Mouse (Mus musculus): ENCODE data around the gene Stard7.

The Stard7 gene

DNA sequence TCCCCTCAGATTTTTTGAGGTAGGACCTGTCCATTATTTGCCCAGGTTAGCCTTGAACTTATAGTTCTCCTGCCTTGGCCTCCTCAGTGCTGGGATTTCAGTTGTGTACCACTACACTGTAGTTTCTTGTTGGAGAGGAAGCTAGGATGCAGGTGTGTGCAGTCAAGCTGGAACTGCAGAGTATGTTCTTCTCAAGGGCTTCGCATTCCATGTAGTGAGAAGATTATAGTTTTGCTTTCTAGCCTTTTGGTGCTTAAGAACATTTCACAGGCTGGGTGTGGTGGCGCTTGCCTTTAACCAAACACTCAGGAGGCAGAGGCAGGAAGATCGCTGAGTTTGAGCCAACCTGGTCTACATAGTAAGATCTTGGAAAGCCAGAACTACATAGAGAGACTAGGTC lies 2.8 kb downstream of the Stard7 start:
- in situ Hi-C loops (cut with MboI, MseI) = no loop called here

GRCm38 (mm10) chr2:127274590-127274989 lies 4.6 kb downstream of the Stard7 start:
- in situ Hi-C loops (cut with MboI, MseI) = no loop called here

- in situ Hi-C loops (cut with MboI, MseI) = loop anchor here (25.0 kb wide), 1 partner anchor 162 kb away; the partner anchor contains the start of genes Fahd2a and Gpat2
Observed at GRCm38 (mm10) chr2:127275551-127276320, 5.7 kb downstream of the Stard7 start.

DNA sequence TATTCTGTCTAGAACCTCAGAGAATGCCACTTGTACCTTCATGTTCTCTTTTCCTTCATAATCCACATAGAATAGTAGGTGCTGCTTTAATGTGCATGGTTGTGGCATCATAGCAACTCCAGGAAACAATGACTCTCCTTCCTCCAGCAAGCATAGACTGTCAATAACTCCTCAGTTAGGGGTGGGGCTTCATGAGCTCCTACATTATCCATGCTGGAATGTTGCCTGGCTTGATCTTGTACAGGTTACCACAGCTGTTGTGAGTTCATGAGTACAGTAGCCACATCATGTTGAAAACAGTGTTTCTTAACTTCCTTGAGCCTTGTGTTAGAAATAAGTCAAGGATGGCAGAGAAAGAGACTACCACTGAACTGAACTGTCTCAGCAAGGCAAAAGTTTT lies 8.1 kb downstream of the Stard7 start:
- in situ Hi-C loops (cut with MboI, MseI) = loop anchor here (25.0 kb wide), 1 partner anchor 159 kb away; the partner anchor contains the start of genes Fahd2a and Gpat2

DNA sequence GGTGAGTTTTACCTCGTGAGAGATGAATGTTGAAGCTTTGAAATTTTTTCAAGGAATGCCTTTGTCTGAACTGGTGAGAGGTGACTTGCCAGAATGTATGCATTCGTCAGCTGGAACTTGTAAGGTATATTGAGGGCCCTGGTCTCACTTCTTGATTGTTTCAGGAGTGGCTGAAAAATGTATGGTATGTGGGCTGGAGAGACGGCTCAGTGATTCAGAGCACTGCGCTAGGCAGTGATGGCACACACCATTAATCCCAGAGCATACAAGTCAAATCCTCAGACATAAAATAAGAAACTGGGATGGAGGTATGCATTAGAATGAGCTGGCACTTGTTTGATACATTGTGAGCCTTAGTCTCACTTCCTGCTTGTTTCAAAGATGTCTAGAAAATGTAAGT lies 22.2 kb downstream of the Stard7 start:
- in situ Hi-C loops (cut with MboI, MseI) = loop anchor here (25.0 kb wide), 1 partner anchor 145 kb away; the partner anchor contains the start of genes Fahd2a and Gpat2

DNA sequence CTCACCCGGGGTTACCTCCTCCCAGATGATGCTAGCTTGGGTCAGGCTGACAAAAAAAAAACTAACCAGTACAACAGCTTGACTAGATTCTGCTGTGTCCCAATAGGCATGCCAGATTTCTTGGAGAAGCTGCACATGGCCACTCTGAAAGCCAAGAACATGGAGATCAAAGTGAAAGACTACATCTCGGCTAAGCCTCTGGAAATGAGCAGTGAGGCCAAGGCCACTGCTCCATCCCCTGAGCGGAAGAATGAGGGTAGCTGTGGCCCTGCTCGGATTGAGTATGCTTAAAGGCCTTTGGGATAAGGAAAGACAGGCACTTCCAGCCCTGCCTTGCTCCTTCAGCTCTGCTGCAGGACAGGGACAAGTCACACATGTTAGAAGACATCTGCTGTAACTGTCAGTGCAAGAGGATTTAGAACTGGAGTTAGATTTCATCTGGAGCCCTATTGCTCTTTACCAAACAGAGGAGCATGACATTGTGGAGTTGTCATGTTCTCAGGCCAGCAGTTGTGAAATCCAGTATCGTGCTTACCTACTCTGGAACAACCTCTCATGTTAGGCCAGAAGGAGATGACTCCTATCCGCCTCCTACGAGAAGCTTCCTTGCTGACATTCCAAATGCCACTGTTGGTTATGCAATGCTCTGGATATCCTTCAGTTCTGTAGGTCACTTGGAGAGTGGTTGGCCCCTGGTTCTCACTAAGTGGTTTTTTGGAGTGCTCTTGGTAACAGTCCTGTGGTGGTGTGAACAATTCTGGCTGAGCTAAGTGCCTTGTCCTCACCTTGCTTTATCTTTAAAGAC lies 27.2 kb downstream of the Stard7 start:
- in situ Hi-C loops (cut with MboI, MseI) = loop anchor here (25.0 kb wide), 1 partner anchor 140 kb away; the partner anchor contains the start of genes Fahd2a and Gpat2

DNA sequence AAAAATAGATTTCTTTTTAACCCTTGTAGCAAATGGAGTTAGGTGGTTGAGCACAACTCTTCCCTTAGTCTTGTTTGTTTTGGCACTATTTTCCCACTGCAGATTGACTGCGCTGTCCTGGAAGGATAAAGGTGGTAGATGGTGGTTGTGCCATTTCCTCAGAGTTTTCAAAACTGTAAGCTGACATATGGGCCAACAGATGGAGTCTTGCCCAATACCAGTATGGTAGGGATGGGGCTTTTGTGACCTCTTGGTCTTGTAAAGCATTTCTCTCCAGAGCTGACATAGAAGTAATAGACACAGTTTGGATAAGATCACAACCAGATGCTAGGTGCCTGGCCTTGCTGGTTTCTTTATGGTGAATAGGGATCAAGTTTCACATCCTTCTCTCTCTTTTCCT lies 28.0 kb downstream of the Stard7 start:
- in situ Hi-C loops (cut with MboI, MseI) = loop anchor here (25.0 kb wide), 1 partner anchor 139 kb away; the partner anchor contains the start of genes Fahd2a and Gpat2

DNA sequence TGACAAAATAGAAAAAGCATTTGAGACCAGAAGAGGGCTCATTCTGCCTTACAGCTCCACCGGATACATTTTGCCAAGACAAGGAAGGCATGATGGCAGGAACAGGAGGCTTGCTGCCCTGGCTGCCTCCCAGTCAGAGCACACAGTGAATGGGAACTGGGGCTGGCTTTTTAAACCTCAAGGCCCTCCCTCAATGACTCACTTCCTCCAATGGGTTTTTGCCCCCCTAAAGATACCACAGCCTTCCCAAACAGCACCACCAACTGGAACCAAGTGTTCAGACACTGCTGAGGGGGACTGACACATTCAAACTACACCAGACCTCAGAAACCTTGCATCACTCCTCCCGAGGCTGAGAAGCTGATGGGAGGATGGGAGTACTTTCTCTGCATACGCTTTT lies 30.7 kb downstream of the Stard7 start:
- in situ Hi-C loops (cut with MboI, MseI) = loop anchor here (25.0 kb wide), 1 partner anchor 1137 kb away; no protein-coding TSS in a partner anchor

GRCm38 (mm10) chr2:127301883-127302282 lies 31.9 kb downstream of the Stard7 start:
- in situ Hi-C loops (cut with MboI, MseI) = loop anchor here (25.0 kb wide), 1 partner anchor 1135 kb away; no protein-coding TSS in a partner anchor

GRCm38 (mm10) chr2:127304192-127304591 lies 34.2 kb downstream of the Stard7 start:
- in situ Hi-C loops (cut with MboI, MseI) = loop anchor here (25.0 kb wide), 1 partner anchor 1133 kb away; no protein-coding TSS in a partner anchor

DNA sequence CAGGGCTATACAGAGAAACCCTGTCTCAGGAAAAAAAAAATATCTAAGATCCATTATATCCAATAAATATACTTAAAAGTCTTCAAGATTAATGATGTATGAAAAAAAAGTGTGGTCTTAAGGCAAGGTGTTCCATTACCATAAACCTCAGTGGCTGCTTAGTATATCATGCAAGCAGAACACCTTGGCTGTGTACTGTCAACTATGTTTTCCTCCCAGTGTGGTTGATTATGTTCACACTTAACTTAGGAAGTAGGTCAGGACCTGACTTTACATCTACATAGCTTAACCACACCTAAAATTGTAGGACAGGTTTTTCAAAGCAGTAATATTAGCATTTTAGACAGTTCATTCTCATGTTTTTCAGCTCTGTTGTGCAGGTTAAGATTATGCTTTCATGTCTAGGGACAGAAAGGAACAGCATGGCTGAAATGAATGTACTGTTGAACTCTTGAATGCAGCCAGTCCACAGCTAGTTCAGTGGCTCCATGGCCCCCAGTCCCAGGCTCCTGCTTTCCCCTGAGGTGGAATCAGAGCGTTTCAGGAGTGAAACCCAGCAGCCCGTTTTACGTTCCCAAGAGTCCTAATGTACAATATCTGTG lies 34.7 kb downstream of the Stard7 start:
- in situ Hi-C loops (cut with MboI, MseI) = loop anchor here (5.0 to 25.0 kb wide), 2 partner anchors 38 to 1133 kb away; no protein-coding TSS in a partner anchor

- in situ Hi-C loops (cut with MboI, MseI) = loop anchor here (5.0 to 25.0 kb wide), 2 partner anchors 36 to 1131 kb away; no protein-coding TSS in a partner anchor
Observed at GRCm38 (mm10) chr2:127306123-127306522, 36.1 kb downstream of the Stard7 start.

GRCm38 (mm10) chr2:127307179-127307578 lies 37.2 kb downstream of the Stard7 start:
- in situ Hi-C loops (cut with MboI, MseI) = loop anchor here (5.0 to 25.0 kb wide), 2 partner anchors 35 to 1130 kb away; no protein-coding TSS in a partner anchor

DNA sequence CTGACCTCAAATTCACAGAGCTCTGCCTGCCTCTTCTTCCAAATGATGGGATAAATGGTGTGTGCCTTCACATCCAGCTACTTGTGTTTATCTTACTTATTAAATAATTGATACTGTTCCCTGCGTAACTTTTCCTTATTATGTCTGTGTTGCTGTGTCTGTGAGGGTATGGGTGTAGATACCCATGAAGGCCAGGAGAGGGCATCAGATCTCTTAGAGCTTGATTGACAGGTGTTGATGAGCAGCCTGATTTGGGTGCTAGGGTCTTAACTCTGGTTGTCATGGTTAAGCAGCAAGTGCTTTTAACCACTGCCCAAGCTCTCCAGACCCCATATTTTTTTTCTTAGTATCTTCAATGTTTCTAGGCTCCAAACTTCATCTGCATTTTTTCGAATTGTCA lies 38.6 kb downstream of the Stard7 start:
- in situ Hi-C loops (cut with MboI, MseI) = loop anchor here (5.0 to 25.0 kb wide), 2 partner anchors 34 to 1129 kb away; no protein-coding TSS in a partner anchor

DNA sequence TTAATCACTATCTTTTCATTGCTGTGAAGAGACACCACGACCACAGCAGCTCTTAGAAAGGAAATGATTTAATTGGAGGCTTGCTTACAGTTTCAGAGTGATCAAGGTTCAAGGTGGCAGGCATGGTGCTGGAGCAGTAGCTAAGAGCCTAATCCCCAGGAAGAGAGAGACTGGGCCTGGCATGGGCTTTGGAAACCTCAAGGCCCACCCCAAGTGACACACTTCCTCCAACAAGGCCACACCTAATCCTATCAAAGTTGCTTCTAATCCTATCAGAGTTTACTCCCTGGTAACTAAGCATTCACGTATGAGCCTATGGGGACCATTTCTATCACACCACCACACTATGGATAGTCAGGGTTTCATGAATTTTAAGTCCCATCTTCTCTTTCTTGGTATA lies 40.2 kb downstream of the Stard7 start:
- in situ Hi-C loops (cut with MboI, MseI) = loop anchor here (25.0 kb wide), 1 partner anchor 1127 kb away; no protein-coding TSS in a partner anchor

DNA sequence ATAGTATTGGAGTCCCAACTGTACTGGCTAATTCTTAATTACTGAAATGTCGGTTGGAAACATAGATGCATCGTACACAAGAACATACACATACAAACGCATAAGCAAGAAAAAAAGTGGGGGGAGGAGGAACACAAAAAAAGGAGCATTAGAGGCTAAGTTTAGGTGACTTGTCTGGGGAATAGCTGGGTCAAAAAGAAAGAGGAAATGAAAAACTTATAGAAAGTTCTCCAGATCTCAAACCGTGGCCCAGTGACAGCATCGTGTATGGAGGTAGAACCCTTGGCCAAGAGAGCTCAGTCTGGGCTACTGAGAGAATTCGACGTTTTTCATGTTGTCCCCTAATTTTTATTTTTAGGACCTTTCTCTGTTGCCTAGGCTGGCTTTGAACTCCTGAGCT lies 40.7 kb downstream of the Stard7 start:
- in situ Hi-C loops (cut with MboI, MseI) = loop anchor here (25.0 kb wide), 1 partner anchor 1127 kb away; no protein-coding TSS in a partner anchor

- in situ Hi-C loops (cut with MboI, MseI) = loop anchor here (25.0 kb wide), 1 partner anchor 1126 kb away; no protein-coding TSS in a partner anchor
Observed at GRCm38 (mm10) chr2:127311193-127311592, 41.2 kb downstream of the Stard7 start.

- in situ Hi-C loops (cut with MboI, MseI) = loop anchor here (25.0 kb wide), 1 partner anchor 1124 kb away; no protein-coding TSS in a partner anchor
Observed at GRCm38 (mm10) chr2:127312801-127313200, 42.8 kb downstream of the Stard7 start.

GRCm38 (mm10) chr2:127313878-127314277 lies 43.9 kb downstream of the Stard7 start:
- in situ Hi-C loops (cut with MboI, MseI) = loop anchor here (25.0 kb wide), 1 partner anchor 1123 kb away; no protein-coding TSS in a partner anchor

GRCm38 (mm10) chr2:127314467-127315154 lies 44.6 kb downstream of the Stard7 start:
- in situ Hi-C loops (cut with MboI, MseI) = loop anchor here (25.0 kb wide), 1 partner anchor 1123 kb away; no protein-coding TSS in a partner anchor
